Mouse (Mus musculus) CD4-positive, CD25-positive, alpha-beta regulatory T cell (primary cell): ENCODE measurements around the gene Mageb4. TPM values are rescaled to one million over a fixed set of nuclear protein-coding genes. Genes with fewer than 3 reads are reported as not detected.

ENCODE experiments used
- polyA plus RNA-seq: library from polyadenylated mRNA; unstranded; fragments of 100-300 nt; shearing (Covaris generic); gene quantifications from one replicate; pipeline ENCODE4 v1.2.1, GENCODE M21; 2017

Mageb4 gene
- polyA plus RNA-seq: not detected

GRCm38 (mm10) chrX:86304993-86305392, at the start of gene Mageb4:
Mageb4 (minus strand) TSS chrX:86305093.

Other genes with a start within 250 kb of the Mageb4 start
- not detected for gene Nr0b1, start 113.3 kb downstream of the Mageb4 start, polyA plus RNA-seq